Mouse (Mus musculus): ENCODE measurements at regions not wholly inside any gene's neighbourhood (a gene's known extent, or its start where the extent isn't known, plus 50 kb on each side); places are given as distances from the start of the nearest gene placed in this dataset.

- no peak for DNase-seq (ENCODE audit: low spot score)
These were observed 367.7 kb upstream of the Adgrl2 start for GRCm38 (mm10) chr3:149357903-149358569.

GRCm38 (mm10) chr3:149357121-149357520 is 366.8 kb upstream of the Adgrl2 start:
- DNase-seq (ENCODE audit: low spot score): no peak

GRCm38 (mm10) chr3:149355362-149355761 is 365.0 kb upstream of the Adgrl2 start:
- no peak for DNase-seq (ENCODE audit: low spot score)

GRCm38 (mm10) chr3:149353958-149354357 is 363.6 kb upstream of the Adgrl2 start:
- DNase-seq (ENCODE audit: low spot score): no peak

GRCm38 (mm10) chr3:149352546-149352945 is 362.2 kb upstream of the Adgrl2 start:
- no peak for DNase-seq (ENCODE audit: low spot score)

- DNase-seq (ENCODE audit: low spot score): no peak
These were observed 359.4 kb upstream of the Adgrl2 start for GRCm38 (mm10) chr3:149349731-149350130.

- no peak for DNase-seq (ENCODE audit: low spot score)
These were observed 358.9 kb upstream of the Adgrl2 start for GRCm38 (mm10) chr3:149349211-149349697.

- DNase-seq (ENCODE audit: low spot score): no peak
These were observed 358.2 kb upstream of the Adgrl2 start for GRCm38 (mm10) chr3:149348459-149348971.

GRCm38 (mm10) chr3:149347241-149347992 is 357.1 kb upstream of the Adgrl2 start:
- no peak for DNase-seq (ENCODE audit: low spot score)

GRCm38 (mm10) chr3:149342511-149342910 is 352.2 kb upstream of the Adgrl2 start:
- no peak for DNase-seq (ENCODE audit: low spot score)

GRCm38 (mm10) chr3:149339374-149339753 is 349.0 kb upstream of the Adgrl2 start:
- DNase-seq (ENCODE audit: low spot score): no peak

GRCm38 (mm10) chr3:149338684-149339373 is 348.5 kb upstream of the Adgrl2 start:
- DNase-seq (ENCODE audit: low spot score): no peak

GRCm38 (mm10) chr3:149335259-149335658 is 344.9 kb upstream of the Adgrl2 start:
- DNase-seq (ENCODE audit: low spot score): no peak

GRCm38 (mm10) chr3:149333607-149334006 is 343.3 kb upstream of the Adgrl2 start:
- DNase-seq (ENCODE audit: low spot score): no peak

- DNase-seq (ENCODE audit: low spot score): no peak
These were observed 342.8 kb upstream of the Adgrl2 start for GRCm38 (mm10) chr3:149333131-149333530.

GRCm38 (mm10) chr3:149332105-149332504 is 341.8 kb upstream of the Adgrl2 start:
- DNase-seq (ENCODE audit: low spot score): no peak

- no peak for DNase-seq (ENCODE audit: low spot score)
These were observed 341.1 kb upstream of the Adgrl2 start for GRCm38 (mm10) chr3:149331251-149331960.

- no peak for DNase-seq (ENCODE audit: low spot score)
These were observed 340.4 kb upstream of the Adgrl2 start for GRCm38 (mm10) chr3:149330716-149331115.

- no peak for DNase-seq (ENCODE audit: low spot score)
These were observed 339.7 kb upstream of the Adgrl2 start for GRCm38 (mm10) chr3:149330041-149330440.

- DNase-seq (ENCODE audit: low spot score): no peak
These were observed 339.3 kb upstream of the Adgrl2 start for GRCm38 (mm10) chr3:149329615-149330014.

- no peak for DNase-seq (ENCODE audit: low spot score)
These were observed 336.3 kb upstream of the Adgrl2 start for GRCm38 (mm10) chr3:149326664-149327063.

- no peak for DNase-seq (ENCODE audit: low spot score)
These were observed 333.7 kb upstream of the Adgrl2 start for GRCm38 (mm10) chr3:149324088-149324487.
